Mouse (Mus musculus): ENCODE data around the gene Terf2.
"Not testable (repeated sequence)": the region's sequence is repeated elsewhere in the genome, so short reads cannot be mapped to it uniquely, and the experiment has no call there.

The Terf2 gene

DNA sequence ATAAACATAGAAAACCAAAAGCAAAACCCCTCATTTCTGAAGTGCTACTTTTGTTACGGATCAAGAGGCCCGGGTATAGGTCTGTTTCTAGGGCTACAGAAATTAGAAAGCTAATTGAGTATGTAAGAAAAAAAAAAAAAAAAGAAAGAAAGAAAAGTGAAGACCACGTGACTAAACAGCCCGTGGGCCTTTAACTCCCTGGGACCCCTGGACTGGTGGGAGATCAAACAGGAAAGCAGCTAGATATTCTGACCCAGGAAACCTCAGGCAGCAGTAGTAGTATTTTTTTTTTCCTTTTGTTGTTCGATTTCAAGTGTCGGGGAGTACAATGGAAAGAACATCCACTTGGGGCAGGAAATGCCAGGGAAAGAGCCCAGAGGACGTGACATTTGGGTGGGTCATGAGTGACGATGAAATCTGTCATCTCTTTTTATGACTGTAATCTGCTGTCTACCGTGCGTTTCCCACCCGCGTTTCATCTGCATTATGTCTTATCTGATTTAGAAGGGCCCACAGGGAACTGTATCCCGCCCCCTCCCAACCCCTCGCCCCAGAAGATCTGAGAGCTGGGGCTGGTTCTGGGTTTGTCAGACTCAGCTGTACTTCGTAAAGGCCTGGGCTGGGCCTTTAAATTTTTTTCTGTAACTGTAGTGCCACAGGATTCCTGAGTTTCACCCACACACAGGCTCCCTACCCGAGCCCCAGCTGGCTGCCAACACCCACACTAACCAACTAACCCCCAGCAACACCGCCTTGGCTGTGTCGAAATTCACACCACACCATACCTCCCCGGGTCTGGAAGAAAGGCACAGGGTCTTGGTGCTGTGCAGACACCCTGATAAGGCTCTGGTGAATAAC lies 18.0 kb upstream of the Terf2 start:
- no peak for DNase-seq (ENCODE audit: low spot score in 2 of 2)

DNA sequence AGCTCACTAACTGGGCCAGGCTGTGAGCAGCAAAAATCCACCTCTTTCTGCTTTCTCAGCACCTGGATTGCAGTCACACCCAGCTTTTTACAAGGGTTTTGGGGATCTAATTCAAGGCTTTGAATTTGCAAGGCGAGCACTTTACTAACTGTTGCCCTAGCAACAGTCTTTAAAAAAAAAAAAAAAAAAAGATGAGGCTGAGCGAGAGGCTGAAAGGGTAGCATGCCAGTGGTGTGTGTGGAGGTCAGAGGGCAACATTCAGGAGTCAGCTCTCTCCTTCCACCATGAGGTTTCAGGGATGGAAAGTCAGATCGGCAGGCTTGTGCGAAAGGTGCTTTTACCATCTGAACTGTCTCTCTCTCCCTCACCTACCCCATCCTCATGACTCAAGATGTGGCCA lies 16.9 kb upstream of the Terf2 start:
- DNase-seq (ENCODE audit: low spot score in 2 of 2): no peak

DNA sequence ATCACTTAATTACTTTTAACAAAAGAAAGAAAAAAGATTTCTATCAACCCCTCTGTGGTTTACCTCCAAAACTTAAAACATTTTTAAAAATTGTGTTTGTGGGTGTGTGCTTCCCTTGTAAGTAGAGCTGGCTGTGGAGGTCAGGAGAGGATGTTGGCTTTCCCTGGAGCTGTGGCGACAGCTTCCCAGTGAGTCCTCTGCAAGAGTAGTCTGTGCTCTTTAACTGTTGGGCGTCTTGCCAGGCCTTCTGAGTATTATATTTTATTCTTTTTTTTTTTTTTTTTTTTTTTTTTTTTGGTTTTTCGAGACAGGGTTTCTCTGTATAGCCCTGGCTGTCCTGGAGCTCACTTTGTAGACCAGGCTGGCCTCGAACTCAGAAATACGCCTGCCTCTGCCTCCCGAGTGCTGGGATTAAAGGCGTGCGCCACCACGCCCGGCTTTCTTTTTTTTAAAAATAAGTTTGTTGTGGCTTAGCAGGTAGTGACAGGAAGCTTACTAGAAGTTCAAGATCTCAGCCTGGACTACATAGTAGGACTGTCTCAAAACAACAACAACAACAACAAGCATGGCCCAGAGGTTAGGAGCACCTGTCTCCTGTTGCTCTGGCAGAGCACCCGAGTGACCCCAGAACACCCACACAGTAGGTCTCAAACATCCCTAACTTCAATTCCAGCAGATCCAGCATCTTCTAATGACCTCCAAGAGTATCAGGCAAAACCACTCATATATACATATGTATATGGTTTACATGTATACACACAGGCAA lies 15.2 kb upstream of the Terf2 start:
- no peak for DNase-seq (ENCODE audit: low spot score in 2 of 2)

GRCm38 (mm10) chr8:107110629-107111330 lies 14.4 kb upstream of the Terf2 start:
- no peak for DNase-seq (ENCODE audit: low spot score in 2 of 2)

- DNase-seq (ENCODE audit: low spot score in 2 of 2): no peak
These were observed 13.6 kb upstream of the Terf2 start for GRCm38 (mm10) chr8:107109816-107110435.

DNA sequence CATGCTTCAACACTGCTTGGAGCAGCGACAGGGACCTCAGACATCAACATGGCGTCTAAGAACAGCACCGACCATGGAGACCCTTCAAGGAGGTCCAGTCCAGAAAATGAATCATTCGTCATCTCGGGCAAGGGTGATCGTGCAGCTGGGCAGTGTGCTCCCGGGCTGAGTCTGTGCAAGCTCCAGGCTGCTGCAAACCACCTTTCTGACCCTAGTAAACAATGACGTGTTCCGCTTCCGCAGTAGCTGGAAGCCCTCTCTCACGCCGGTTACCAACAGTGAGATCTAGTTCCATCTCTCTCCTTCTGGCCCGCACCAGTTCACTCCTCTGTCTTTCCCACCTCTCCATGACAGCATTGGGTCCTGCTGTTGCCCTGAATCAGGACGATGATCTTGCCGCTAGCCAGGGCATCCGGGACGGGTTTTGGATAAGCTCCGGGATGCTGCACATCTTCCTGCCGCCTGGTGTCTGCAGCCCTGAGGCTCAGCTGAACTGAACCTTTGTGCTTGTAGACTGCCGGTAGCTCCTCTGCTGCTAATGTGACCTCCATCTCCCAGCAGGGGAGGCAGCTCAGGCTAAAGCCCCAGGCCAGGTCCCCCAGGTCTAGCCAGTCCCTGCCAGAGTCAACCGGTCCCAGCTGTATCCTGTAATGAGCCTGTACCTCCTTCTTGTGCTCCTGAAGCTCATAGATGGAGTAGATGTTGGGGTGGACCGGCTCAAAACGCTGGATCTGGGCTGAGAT lies 12.8 kb upstream of the Terf2 start:
- no peak for DNase-seq (ENCODE audit: low spot score in 2 of 2)

GRCm38 (mm10) chr8:107108089-107108488 lies 11.7 kb upstream of the Terf2 start:
- not testable (repeated sequence) for DNase-seq (ENCODE audit: low spot score in 2 of 2)

DNA sequence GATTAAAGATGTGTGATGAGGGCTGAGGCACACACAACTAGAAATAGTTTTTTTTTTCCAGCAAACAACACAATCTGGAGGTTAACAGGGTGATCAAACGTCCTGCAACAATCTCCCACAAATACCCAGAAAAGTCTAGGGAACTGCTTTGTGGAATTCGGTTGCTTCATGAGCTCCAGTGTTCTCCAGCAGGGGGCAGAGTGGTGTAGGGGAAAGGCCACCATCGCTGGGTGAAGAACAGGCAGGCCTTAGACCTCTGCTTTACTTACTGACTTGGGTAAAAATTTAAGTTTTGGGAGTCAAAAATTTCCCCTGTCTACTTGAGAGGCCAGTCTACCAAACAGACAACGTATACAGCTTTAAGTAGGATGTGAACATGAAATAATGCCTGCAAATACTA lies 8.2 kb upstream of the Terf2 start:
- DNase-seq (ENCODE audit: low spot score in 2 of 2): peak; percentile 70 to 73

- DNase-seq (ENCODE audit: low spot score in 2 of 2): no peak
These were observed 4.3 kb upstream of the Terf2 start for GRCm38 (mm10) chr8:107100635-107101034.

DNA sequence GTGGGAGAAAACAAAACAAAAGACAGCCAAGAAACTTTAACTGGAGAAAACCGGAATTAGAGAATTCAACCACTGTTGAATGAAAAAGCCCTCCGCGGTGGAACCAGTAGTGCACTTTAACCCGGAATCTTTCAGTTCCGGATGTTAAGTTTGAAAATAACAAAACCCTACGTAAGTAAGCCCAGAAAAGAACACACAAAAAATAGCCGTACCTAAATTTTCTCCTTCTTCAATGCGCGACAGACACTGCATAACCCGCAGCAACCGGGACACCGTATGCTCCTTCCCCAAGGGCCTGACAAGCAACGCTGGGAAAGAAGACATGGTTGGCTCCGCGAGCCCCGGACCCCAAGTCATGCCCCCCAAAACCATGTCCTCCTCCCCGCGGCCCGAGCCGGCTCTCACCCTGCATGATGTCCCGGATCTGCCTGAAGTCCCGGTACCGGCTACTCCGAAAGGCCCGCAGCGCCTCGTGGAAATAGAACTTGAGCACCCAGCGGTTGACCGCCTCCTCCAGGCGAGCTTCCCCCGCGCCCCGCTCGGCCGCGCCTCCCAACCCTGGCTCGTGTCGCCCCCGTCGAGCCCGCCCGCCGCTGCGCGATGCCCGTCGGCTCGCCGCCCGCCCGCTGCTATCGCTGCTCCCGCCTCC lies 506 bp downstream of the Terf2 start:
- no peak for DNase-seq (ENCODE audit: low spot score in 2 of 2)

DNA sequence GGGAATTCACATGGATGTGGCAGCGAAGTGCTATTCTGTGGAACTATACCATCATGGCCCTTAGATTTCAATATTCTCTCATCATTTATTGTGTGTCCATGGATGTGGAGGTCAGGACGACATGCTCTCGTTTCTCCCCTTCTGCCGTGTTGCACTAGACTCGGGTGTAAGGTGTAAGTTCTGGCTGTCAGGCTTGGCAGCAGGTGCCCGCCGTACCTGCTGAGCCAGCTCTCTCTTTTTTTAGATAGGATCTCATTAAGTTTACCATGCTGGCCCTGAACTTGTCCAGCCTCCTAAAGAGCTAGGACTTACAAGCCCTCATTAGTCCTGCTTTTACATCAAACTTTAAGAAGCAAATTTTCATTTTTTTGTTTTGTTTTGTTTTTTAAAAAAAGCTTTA lies 5.8 kb downstream of the Terf2 start:
- DNase-seq (ENCODE audit: low spot score in 2 of 2): no peak

- DNase-seq (ENCODE audit: low spot score in 2 of 2): no peak
These were observed 7.8 kb downstream of the Terf2 start for GRCm38 (mm10) chr8:107088526-107089063.

- no peak for DNase-seq (ENCODE audit: low spot score in 2 of 2)
These were observed 10.3 kb downstream of the Terf2 start for GRCm38 (mm10) chr8:107086018-107086417.

- DNase-seq (ENCODE audit: low spot score in 2 of 2): no peak
These were observed 11.0 kb downstream of the Terf2 start for GRCm38 (mm10) chr8:107085358-107085757.

DNA sequence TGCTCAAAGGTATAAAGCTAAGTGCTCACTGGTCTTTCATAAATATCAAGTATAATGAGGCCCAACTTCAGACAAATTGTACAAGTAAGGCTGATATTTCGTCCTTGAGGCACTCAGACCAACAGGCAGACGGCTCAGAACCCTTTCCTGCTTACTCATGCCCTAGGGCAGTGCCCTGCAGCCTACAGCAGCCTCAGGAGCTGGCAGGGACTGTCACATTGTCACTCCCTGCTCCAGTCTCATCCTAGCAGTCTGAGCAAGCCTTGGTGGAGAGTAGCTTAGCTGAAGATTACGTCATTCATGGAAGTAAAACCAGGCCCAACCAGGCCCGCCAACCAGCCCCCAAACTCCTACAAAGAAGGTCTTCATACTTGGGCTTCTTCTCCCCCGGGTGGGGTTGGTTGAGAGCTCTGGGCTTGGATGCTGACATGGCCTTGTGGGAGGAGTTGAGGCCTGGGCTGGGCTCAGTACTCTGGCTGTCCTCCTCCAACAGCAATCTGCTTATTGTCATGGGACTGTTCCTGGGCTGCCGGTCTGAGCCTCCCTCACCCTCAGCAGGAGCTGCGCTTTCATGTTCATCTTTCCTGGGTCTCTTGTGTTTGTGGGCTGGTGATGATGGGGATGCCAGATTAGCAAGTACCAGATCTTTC lies 20.0 kb downstream of the Terf2 start:
- no peak for DNase-seq (ENCODE audit: low spot score in 2 of 2)

DNA sequence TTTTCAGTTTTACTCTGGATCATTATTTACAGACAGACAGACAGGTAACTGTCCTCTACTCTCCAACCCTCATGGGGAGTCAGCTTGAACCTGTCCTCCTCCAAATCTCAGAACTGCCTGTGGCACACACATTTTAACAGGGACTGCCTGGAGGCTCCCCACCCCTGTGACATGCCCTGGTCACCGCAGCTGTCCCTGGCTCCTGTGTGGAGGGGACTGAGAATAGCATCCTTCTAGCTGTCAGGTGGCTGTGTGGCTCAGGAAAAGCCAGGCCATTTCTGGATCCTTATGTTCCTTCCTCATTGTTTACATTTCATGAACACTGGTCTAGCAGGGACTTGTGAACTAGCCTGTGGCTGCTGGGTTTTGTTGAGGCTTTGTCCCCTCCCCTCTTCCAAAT lies 22.2 kb downstream of the Terf2 start:
- DNase-seq (ENCODE audit: low spot score in 2 of 2): no peak

DNA sequence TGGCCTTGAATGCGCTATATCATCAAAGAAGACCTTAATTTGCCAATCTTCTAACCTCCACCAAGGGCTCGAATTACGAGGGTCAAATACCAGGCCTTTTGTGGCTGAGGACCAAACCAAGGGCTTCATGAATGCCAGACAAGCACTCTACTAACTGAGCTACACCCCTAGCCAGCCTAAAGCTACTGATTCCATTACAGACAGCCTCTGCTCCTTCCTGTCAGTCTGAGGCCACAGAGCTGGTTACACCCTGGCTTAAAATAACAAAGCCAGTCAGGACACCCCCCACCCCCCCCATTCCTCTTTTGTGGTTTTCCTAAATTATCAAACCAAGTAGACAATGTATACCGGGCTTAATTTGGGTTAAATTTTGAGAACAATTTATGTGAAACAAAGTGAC lies 22.6 kb downstream of the Terf2 start:
- DNase-seq (ENCODE audit: low spot score in 2 of 2): no peak

DNA sequence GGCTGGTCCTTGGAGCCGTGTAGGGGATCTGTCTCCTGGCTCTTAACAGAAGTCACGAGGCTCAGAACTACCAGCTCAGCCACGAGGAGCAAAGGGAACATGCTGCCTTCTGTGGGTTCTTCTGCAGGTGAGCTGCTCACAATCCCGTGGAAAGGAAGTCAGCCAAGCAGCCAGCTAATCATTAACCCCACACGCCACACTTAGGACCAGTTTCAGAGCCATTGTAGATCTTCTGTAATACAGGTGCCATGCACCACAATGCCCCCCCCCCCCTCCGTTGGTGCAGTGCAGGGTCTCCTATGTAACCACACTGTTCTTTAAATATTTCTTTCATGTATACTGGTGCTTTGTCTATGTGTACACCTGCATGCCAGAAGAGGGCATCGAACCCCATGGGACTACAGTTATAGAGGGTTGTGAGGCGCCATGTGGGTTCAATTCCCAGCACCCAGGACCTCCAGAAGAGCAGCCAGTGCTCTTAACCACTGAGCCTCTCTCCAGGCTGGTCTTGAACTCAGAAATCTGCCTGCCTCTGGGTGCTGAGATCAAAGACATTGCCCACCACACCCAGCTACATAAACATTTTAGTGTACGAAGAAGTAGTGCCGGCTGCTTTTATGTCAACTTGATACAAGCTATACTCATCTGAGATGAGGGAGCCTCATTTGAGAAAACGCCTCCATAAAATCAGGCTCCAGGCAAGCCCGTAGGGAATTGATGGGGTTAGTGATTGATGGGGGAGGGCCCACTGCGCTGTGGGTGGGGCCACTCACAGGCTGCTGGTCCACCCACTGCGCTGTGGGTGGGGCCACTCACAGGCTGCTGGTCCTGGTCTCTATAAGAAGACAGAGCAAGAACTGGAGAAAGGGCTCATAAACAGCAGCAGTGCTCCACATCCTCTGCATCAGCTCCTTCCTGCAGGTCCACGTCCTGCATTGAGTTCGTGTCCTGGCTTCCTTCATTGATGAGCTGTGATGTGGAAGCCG lies 30.5 kb downstream of the Terf2 start, which contains the start of gene Tmed6:
Gene Tmed6 (minus strand): TSS at position 134 of the 986 bp plus-strand sequence.
- DNase-seq (ENCODE audit: low spot score in 2 of 2): no peak

GRCm38 (mm10) chr8:107062613-107063012 lies 33.7 kb downstream of the Terf2 start:
- no peak for DNase-seq (ENCODE audit: low spot score in 2 of 2)

Data from cerebellum, postnatal 4 days (tissue).